Mouse (Mus musculus) lung, postnatal 25 days (tissue): ENCODE data around the gene Msgn1.
A peak's percentile ranks its signal among the peaks of the same experiment; 100 is the strongest.

Experiments used
- DNase-seq: peaks from one replicate; pipeline ENCODE4 v3.0.0; 2022; ENCODE audit warnings: low spot score

Gene Msgn1

GRCm38 (mm10) chr12:11198551-11198950, 10.2 kb downstream of the Msgn1 start:
- no peak for DNase-seq

GRCm38 (mm10) chr12:11198026-11198425, 10.7 kb downstream of the Msgn1 start:
- DNase-seq, result no peak

GRCm38 (mm10) chr12:11196830-11197229, 11.9 kb downstream of the Msgn1 start:
- no peak for DNase-seq

- DNase-seq, result peak; percentile 71
These were observed 12.6 kb downstream of the Msgn1 start for GRCm38 (mm10) chr12:11196142-11196597.

GRCm38 (mm10) chr12:11195031-11195430, 13.7 kb downstream of the Msgn1 start:
- DNase-seq, result peak; percentile 23

- peak; percentile 80 for DNase-seq
These were observed 30.2 kb downstream of the Msgn1 start for GRCm38 (mm10) chr12:11178486-11179154.

GRCm38 (mm10) chr12:11177408-11178394, 31.1 kb downstream of the Msgn1 start:
- no peak for DNase-seq

GRCm38 (mm10) chr12:11158670-11159069, 50.1 kb downstream of the Msgn1 start:
- DNase-seq, result no peak
